Mouse (Mus musculus) liver, postnatal 0 days (tissue): Measurements from ENCODE around the gene Xpc. TPM values are rescaled to one million over a fixed set of nuclear protein-coding genes. Genes with fewer than 3 reads are reported as not detected.
"Not testable (repeated sequence)": the region's sequence is repeated elsewhere in the genome, so short reads cannot be mapped to it uniquely, and the experiment has no call there.

Source experiments
- ATAC-seq: fragments of 200-750 bp; cut with Nextera tagmentation; 2 replicates; pipeline ENCODE4 v1.8.0; 2017; ENCODE audit warnings: mild to moderate bottlenecking, moderate library complexity
- DNase-seq: peaks from one replicate; pipeline ENCODE4 v3.0.0-alpha.2; 2016
- H3K27ac ChIP-seq: fragments of 300-500 bp; sonication (generic); 2 replicates; pipeline ENCODE4 v1.5.1; 2014; ENCODE audit warnings: antibody characterized with exemption, moderate library complexity, mild to moderate bottlenecking, low read depth
- H3K27me3 ChIP-seq: fragments of 300-500 bp; sonication (generic); 2 replicates; pipeline ENCODE4 v1.6.1; 2014; ENCODE audit warnings: low read length, control low read depth, mixed read lengths; ENCODE audit not compliant: insufficient read depth
- H3K36me3 ChIP-seq: fragments of 300-500 bp; sonication (generic); replicated peaks from 2 replicates; pipeline ENCODE4 v1.6.1; 2014; ENCODE audit warnings: mild to moderate bottlenecking, control low read depth, low read length, moderate library complexity, mixed read lengths; ENCODE audit not compliant: insufficient read depth
- H3K4me1 ChIP-seq: fragments of 300-500 bp; sonication (generic); 2 replicates; pipeline ENCODE4 v1.6.1; 2014; ENCODE audit warnings: antibody characterized with exemption, mild to moderate bottlenecking, control low read depth; ENCODE audit not compliant: insufficient read depth
- H3K4me2 ChIP-seq: fragments of 300-500 bp; sonication (generic); 2 replicates; pipeline ENCODE4 v1.6.1; 2014; ENCODE audit warnings: low read depth, mild to moderate bottlenecking, low read length, moderate library complexity, mixed read lengths
- H3K4me3 ChIP-seq: fragments of 300-500 bp; sonication (generic); 2 replicates; pipeline ENCODE4 v1.5.1; 2014; ENCODE audit warnings: low read depth, low read length
- H3K9ac ChIP-seq: fragments of 300-500 bp; sonication (generic); replicated peaks from 2 replicates; pipeline ENCODE4 v1.6.1; 2014; ENCODE audit warnings: mild to moderate bottlenecking, moderate library complexity
- H3K9me3 ChIP-seq: fragments of 300-500 bp; sonication (generic); 2 replicates; pipeline ENCODE4 v1.6.1; 2016; ENCODE audit warnings: mild to moderate bottlenecking, control low read depth, low read length, mixed read lengths
- CTCF ChIP-seq: sonication (generic); IDR thresholded peaks from 2 replicates; pipeline ENCODE4 v1.5.1; 2016; ENCODE audit warnings: antibody characterized with exemption, low read depth
- EP300 ChIP-seq: IDR thresholded peaks from 2 replicates; pipeline ENCODE4 v1.6.1; 2016; ENCODE audit warnings: antibody characterized with exemption, low read depth, mild to moderate bottlenecking
- WGBS: fragments of 180-500 bp; shearing (Covaris S2); extraction: QIAGEN DNeasy Blood & Tissue Kit; methylation state at CpG from one replicate; pipeline ENCODE4 v1.1.7; 2014; ENCODE audit not compliant: insufficient replicate concordance; 5-methylcytosine and 5-hydroxymethylcytosine counted together
- polyA plus RNA-seq: library from polyadenylated mRNA; unstranded; fragments of >200 nt; fragmentation: Nextera tagmentation; extraction: Ambion mirVana; gene quantifications from 2 replicates; pipeline ENCODE4 v1.2.1, GENCODE M21; 2015

Gene Xpc
- polyA plus RNA-seq, 1 experiment from 2014 or later, result 6.3 TPM

- ATAC-seq (peak; percentile 16), DNase-seq (no peak)
- no peaks in the 10 kb centered on the region for H3K27me3 ChIP-seq
- peak overlapping the region; percentile 82 for H3K4me3 ChIP-seq
- under 1% methylated on average over 27 of the region's 27 CpGs for WGBS
- no peak for TF ChIP-seq EP300
- no peak for TF ChIP-seq CTCF
- H3K4me2 ChIP-seq, result peak overlapping the region; percentile 99
- no peaks in the 10 kb centered on the region for H3K9me3 ChIP-seq
- peaks cover 17% of the 10 kb centered on the region for H3K36me3 ChIP-seq
- H3K4me1 ChIP-seq, result peaks cover 22% of the 10 kb centered on the region
- peak overlapping the region; percentile 88 for H3K9ac ChIP-seq
- peak overlapping the region; percentile 80 for H3K27ac ChIP-seq
Observed at GRCm38 (mm10) chr6:91473805-91474440, 41.8 kb downstream of the Xpc start.

GRCm38 (mm10) chr6:91472868-91473804 lies 42.6 kb downstream of the Xpc start, which contains the start of the genes Chchd4 and Tmem43:
Chchd4 (minus strand) TSS chr6:91473546.
Tmem43 (plus strand) TSS chr6:91473703.
- H3K4me1 ChIP-seq, result peaks cover 22% of the 10 kb centered on the region
- DNase-seq, result peak; percentile 98
- H3K9ac ChIP-seq, result peak within 1 kb of the TSS; percentile 88
- peaks cover 11% of the 10 kb centered on the region for H3K36me3 ChIP-seq
- H3K9me3 ChIP-seq, result no peaks in the 10 kb centered on the region
- WGBS, result under 1% methylated on average over 74 of the region's 74 CpGs
- peak; percentile 97 for ATAC-seq
- peak within 1 kb of the TSS; percentile 90 for H3K27ac ChIP-seq
- peak within 1 kb of the TSS; percentile 82 for H3K4me3 ChIP-seq
- H3K4me2 ChIP-seq, result peak within 1 kb of the TSS; percentile 99
- TF ChIP-seq CTCF, result no peak
- TF ChIP-seq EP300, result no peak
- H3K27me3 ChIP-seq, result no peaks in the 10 kb centered on the region

GRCm38 (mm10) chr6:91472319-91472718 lies 43.4 kb downstream of the Xpc start:
- DNase-seq (no peak), ATAC-seq (no peak)
- H3K9ac ChIP-seq, result peak overlapping the region; percentile 88
- H3K4me2 ChIP-seq, result peak overlapping the region; percentile 99
- H3K4me1 ChIP-seq, result peaks cover 22% of the 10 kb centered on the region
- H3K36me3 ChIP-seq, result peaks cover 6% of the 10 kb centered on the region
- 16% methylated on average over 6 of the region's 6 CpGs for WGBS
- peak overlapping the region; percentile 90; the same call in 1 of the 2 replicates for H3K27ac ChIP-seq
- H3K9me3 ChIP-seq, result no peaks in the 10 kb centered on the region
- peak overlapping the region; percentile 82 for H3K4me3 ChIP-seq
- no peak for TF ChIP-seq CTCF
- TF ChIP-seq EP300, result no peak
- H3K27me3 ChIP-seq, result no peaks in the 10 kb centered on the region

GRCm38 (mm10) chr6:91471427-91471826 lies 44.3 kb downstream of the Xpc start:
- H3K4me1 ChIP-seq, result peaks cover 22% of the 10 kb centered on the region
- not testable (repeated sequence) for H3K4me3 ChIP-seq, DNase-seq, ATAC-seq, H3K9ac ChIP-seq, H3K27ac ChIP-seq, H3K9me3 ChIP-seq, H3K27me3 ChIP-seq
- peak overlapping the region; percentile 99; the same call in 1 of the 2 replicates for H3K4me2 ChIP-seq
- 86% methylated on average over 3 of the region's 3 CpGs for WGBS
- peaks cover 11% of the 10 kb centered on the region for H3K36me3 ChIP-seq

DNA sequence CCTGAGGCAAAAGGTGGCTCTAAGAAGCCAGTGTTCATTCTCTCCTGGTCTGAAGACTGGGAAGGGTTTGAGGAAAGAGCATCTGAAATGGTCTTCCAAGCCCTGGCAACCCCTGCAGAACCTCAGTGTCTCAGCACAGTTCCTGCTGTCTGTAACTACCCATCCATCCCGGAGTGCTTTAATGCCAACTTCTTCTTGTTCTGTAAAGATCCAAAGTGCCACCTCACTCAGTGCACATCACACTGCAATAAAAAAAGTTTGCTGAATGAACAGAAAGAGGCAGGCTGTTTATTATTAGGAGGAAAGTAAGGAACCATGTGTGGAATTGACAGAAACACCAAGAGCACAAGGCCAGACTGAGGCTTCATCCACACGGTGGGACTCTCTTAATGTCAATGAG lies 45.0 kb downstream of the Xpc start:
- no peak overlapping the region for H3K4me2 ChIP-seq

GRCm38 (mm10) chr6:91467106-91467505 lies 48.6 kb downstream of the Xpc start:
- no peak overlapping the region for H3K4me2 ChIP-seq
- DNase-seq, result no peak
- no peak overlapping the region for H3K9ac ChIP-seq
- no peak for ATAC-seq
- peaks cover 15% of the 10 kb centered on the region for H3K36me3 ChIP-seq
- H3K4me1 ChIP-seq, result peaks cover 7% of the 10 kb centered on the region
- TF ChIP-seq EP300 (no peak), CTCF (no peak)
- no peaks in the 10 kb centered on the region for H3K27me3 ChIP-seq
- WGBS, result 86% methylated on average over 1 of the region's 1 CpGs
- no peaks in the 10 kb centered on the region for H3K9me3 ChIP-seq
- H3K27ac ChIP-seq, result no peak overlapping the region
- H3K4me3 ChIP-seq, result no peak overlapping the region

More for the DNA sequence above, 45.0 kb downstream of the Xpc start:
- 79% methylated on average over 2 of the region's 2 CpGs for WGBS
- ATAC-seq (no peak), DNase-seq (no peak)
- Histone ChIP-seq H3K4me3 (no peak overlapping the region), H3K9me3 (no peaks in the 10 kb centered on the region), H3K27me3 (no peaks in the 10 kb centered on the region), H3K36me3 (peaks cover 11% of the 10 kb centered on the region), H3K27ac (no peak overlapping the region), H3K4me1 (peaks cover 22% of the 10 kb centered on the region), H3K9ac (no peak overlapping the region)
- no peak for TF ChIP-seq EP300
- no peak for TF ChIP-seq CTCF
